Mouse (Mus musculus): ENCODE measurements around the gene Prnp.

Prnp gene

GRCm38 (mm10) chr2:131906846-131907245 is 2.9 kb upstream of the Prnp start:
- DNase-seq (ENCODE audit: low read depth, low spot score) = no peak

- DNase-seq (ENCODE audit: low read depth, low spot score) = no peak
These were observed 2.4 kb upstream of the Prnp start for GRCm38 (mm10) chr2:131907311-131907710.

GRCm38 (mm10) chr2:131908351-131908861 is 1.3 kb upstream of the Prnp start:
- no peak for DNase-seq (ENCODE audit: low read depth, low spot score)

GRCm38 (mm10) chr2:131908906-131909305 is 822 bp upstream of the Prnp start:
- no peak for DNase-seq (ENCODE audit: low read depth, low spot score)

- no peak for DNase-seq (ENCODE audit: low read depth, low spot score)
These were observed 1.1 kb downstream of the Prnp start for GRCm38 (mm10) chr2:131910847-131911246.

- no peak for DNase-seq (ENCODE audit: low read depth, low spot score)
These were observed 1.6 kb downstream of the Prnp start for GRCm38 (mm10) chr2:131911341-131911740.

- DNase-seq (ENCODE audit: low read depth, low spot score) = no peak
These were observed 3.0 kb downstream of the Prnp start for GRCm38 (mm10) chr2:131912526-131913258.

GRCm38 (mm10) chr2:131932275-131932902 is 22.7 kb downstream of the Prnp start:
- DNase-seq (ENCODE audit: low read depth, low spot score) = no peak

- no peak for DNase-seq (ENCODE audit: low read depth, low spot score)
These were observed 23.3 kb downstream of the Prnp start for GRCm38 (mm10) chr2:131933013-131933412.

GRCm38 (mm10) chr2:131933598-131933997 is 23.9 kb downstream of the Prnp start:
- DNase-seq (ENCODE audit: low read depth, low spot score) = no peak

- no peak for DNase-seq (ENCODE audit: low read depth, low spot score)
These were observed 24.5 kb downstream of the Prnp start for GRCm38 (mm10) chr2:131934243-131934642.

- DNase-seq (ENCODE audit: low read depth, low spot score) = no peak
These were observed 25.8 kb downstream of the Prnp start for GRCm38 (mm10) chr2:131935390-131936105.

- DNase-seq (ENCODE audit: low read depth, low spot score) = no peak
These were observed 26.7 kb downstream of the Prnp start for GRCm38 (mm10) chr2:131936410-131936809.

- DNase-seq (ENCODE audit: low read depth, low spot score) = peak; percentile 63
These were observed 29.8 kb downstream of the Prnp start for GRCm38 (mm10) chr2:131939404-131940111.

- no peak for DNase-seq (ENCODE audit: low read depth, low spot score)
These were observed 30.8 kb downstream of the Prnp start for GRCm38 (mm10) chr2:131940506-131940905.

GRCm38 (mm10) chr2:131941501-131941900 is 31.8 kb downstream of the Prnp start:
- no peak for DNase-seq (ENCODE audit: low read depth, low spot score)

- DNase-seq (ENCODE audit: low read depth, low spot score) = no peak
These were observed 34.6 kb downstream of the Prnp start for GRCm38 (mm10) chr2:131944370-131944769.

GRCm38 (mm10) chr2:131945225-131945624 is 35.5 kb downstream of the Prnp start:
- no peak for DNase-seq (ENCODE audit: low read depth, low spot score)

GRCm38 (mm10) chr2:131945765-131946164 is 36.0 kb downstream of the Prnp start:
- no peak for DNase-seq (ENCODE audit: low read depth, low spot score)

- no peak for DNase-seq (ENCODE audit: low read depth, low spot score)
These were observed 36.6 kb downstream of the Prnp start for GRCm38 (mm10) chr2:131946351-131946750.

- no peak for DNase-seq (ENCODE audit: low read depth, low spot score)
These were observed 38.4 kb downstream of the Prnp start for GRCm38 (mm10) chr2:131948156-131948555.

Data from forelimb bud, embryonic 11.5 days (tissue).